Mouse (Mus musculus) hindbrain, embryonic 15.5 days (tissue): ENCODE results near the gene Ambra1. TPM values are rescaled to one million over a fixed set of nuclear protein-coding genes. Genes with fewer than 3 reads are reported as not detected.
"Not testable (repeated sequence)": the region's sequence is repeated elsewhere in the genome, so short reads cannot be mapped to it uniquely, and the experiment has no call there.

ENCODE experiments used
- ATAC-seq: fragments of 200-750 bp; cut with Nextera tagmentation; 2 replicates; pipeline ENCODE4 v1.8.0; 2017; ENCODE audit warnings: low read depth, moderate number of reproducible peaks, moderate TSS enrichment; ENCODE audit not compliant: low FRiP score
- H3K27ac ChIP-seq: fragments of 300-500 bp; sonication (generic); replicated peaks from 2 replicates; pipeline ENCODE4 v1.5.1; 2015; ENCODE audit warnings: mild to moderate bottlenecking, inconsistent platforms
- H3K27me3 ChIP-seq: fragments of 300-500 bp; sonication (generic); 2 replicates; pipeline ENCODE4 v1.6.1; 2015; ENCODE audit warnings: control low read depth, inconsistent platforms
- H3K36me3 ChIP-seq: fragments of 300-500 bp; sonication (generic); 2 replicates; pipeline ENCODE4 v1.6.1; 2015; ENCODE audit warnings: control low read depth, inconsistent platforms
- H3K4me1 ChIP-seq: fragments of 300-500 bp; sonication (generic); replicated peaks from 2 replicates; pipeline ENCODE4 v1.6.1; 2015; ENCODE audit warnings: control low read depth, inconsistent platforms
- H3K4me2 ChIP-seq: fragments of 300-500 bp; sonication (generic); 2 replicates; pipeline ENCODE4 v1.6.1; 2015; ENCODE audit warnings: moderate library complexity, mild to moderate bottlenecking, inconsistent platforms
- H3K4me3 ChIP-seq: fragments of 300-500 bp; sonication (generic); 2 replicates; pipeline ENCODE4 v1.5.1; 2015; ENCODE audit warnings: mild to moderate bottlenecking, inconsistent platforms
- H3K9ac ChIP-seq: fragments of 300-500 bp; sonication (generic); 2 replicates; pipeline ENCODE4 v1.6.1; 2015; ENCODE audit warnings: inconsistent platforms
- H3K9me3 ChIP-seq: fragments of 300-500 bp; sonication (generic); 2 replicates; pipeline ENCODE4 v1.6.1; 2016; ENCODE audit warnings: control low read depth, inconsistent platforms
- WGBS: fragments of 180-500 bp; shearing (Covaris S2); methylation state at CpG from one replicate; pipeline ENCODE4 v1.1.7; 2015; 5-methylcytosine and 5-hydroxymethylcytosine counted together
- polyA plus RNA-seq: library from polyadenylated mRNA; unstranded; fragments of >200 nt; fragmentation: Nextera tagmentation; extraction: Ambion mirVana; gene quantifications from 2 replicates; pipeline ENCODE4 v1.2.1, GENCODE M21; 2015

The Ambra1 gene
- polyA plus RNA-seq, 1 experiment from 2014 or later, result 27.7 TPM

GRCm38 (mm10) chr2:91710272-91711234 lies 19.4 kb upstream of the Ambra1 start, which contains the start of the genes Atg13 and Harbi1:
Gene Atg13, minus strand, starts transcription at chr2:91710576.
Gene Harbi1, plus strand, starts transcription at chr2:91710852.
- Histone ChIP-seq H3K9me3 (no peaks in the 10 kb centered on the region), H3K4me1 (peaks cover 30% of the 10 kb centered on the region), H3K4me3 (peak within 1 kb of the TSS; percentile 94), H3K36me3 (no peaks in the 10 kb centered on the region), H3K27me3 (no peaks in the 10 kb centered on the region), H3K27ac (peak within 1 kb of the TSS; percentile 86), H3K4me2 (peak within 1 kb of the TSS; percentile 94), H3K9ac (peak within 1 kb of the TSS; percentile 87)
- ATAC-seq, result peak; percentile 99
- under 1% methylated on average over 66 of the region's 66 CpGs for WGBS

GRCm38 (mm10) chr2:91711256-91711925 lies 18.5 kb upstream of the Ambra1 start:
- Histone ChIP-seq H3K9me3 (no peaks in the 10 kb centered on the region), H3K36me3 (no peaks in the 10 kb centered on the region), H3K4me1 (peaks cover 30% of the 10 kb centered on the region), H3K4me2 (peak overlapping the region; percentile 94), H3K27me3 (no peaks in the 10 kb centered on the region), H3K4me3 (peak overlapping the region; percentile 94), H3K27ac (peak overlapping the region; percentile 86), H3K9ac (peak overlapping the region; percentile 87)
- WGBS, result 5% methylated on average over 8 of the region's 8 CpGs
- no peak for ATAC-seq

- WGBS, result 85% methylated on average over 1 of the region's 1 CpGs
- Histone ChIP-seq H3K4me2 (no peak overlapping the region), H3K4me1 (peaks cover 19% of the 10 kb centered on the region), H3K36me3 (0 out of 2 replicates have a peak, but pooled peaks cover 2% of the 10 kb centered on the region), H3K9me3 (no peaks in the 10 kb centered on the region), H3K9ac (no peak overlapping the region), H3K4me3 (no peak overlapping the region), H3K27me3 (no peaks in the 10 kb centered on the region), H3K27ac (no peak overlapping the region)
- ATAC-seq, result no peak
Observed at GRCm38 (mm10) chr2:91714921-91715320, 15.0 kb upstream of the Ambra1 start.

GRCm38 (mm10) chr2:91718276-91718675 lies 11.7 kb upstream of the Ambra1 start:
- WGBS, result 89% methylated on average over 6 of the region's 6 CpGs

GRCm38 (mm10) chr2:91723382-91723781 lies 6.6 kb upstream of the Ambra1 start:
- Histone ChIP-seq H3K4me3 (no peak overlapping the region), H3K9me3 (no peaks in the 10 kb centered on the region), H3K36me3 (0 out of 2 replicates have a peak, but pooled peaks cover 9% of the 10 kb centered on the region), H3K27me3 (no peaks in the 10 kb centered on the region), H3K9ac (no peak overlapping the region), H3K27ac (no peak overlapping the region), H3K4me2 (no peak overlapping the region), H3K4me1 (no peaks in the 10 kb centered on the region)
- WGBS, result 79% methylated on average over 4 of the region's 4 CpGs
- no peak for ATAC-seq

More at GRCm38 (mm10) chr2:91718276-91718675, 11.7 kb upstream of the Ambra1 start:
- Histone ChIP-seq H3K4me1 (0 out of 2 replicates have a peak, but pooled peaks cover 4% of the 10 kb centered on the region), H3K27me3 (no peaks in the 10 kb centered on the region), H3K36me3 (0 out of 2 replicates have a peak, but pooled peaks cover 9% of the 10 kb centered on the region), H3K4me2 (no peak overlapping the region), H3K27ac (no peak overlapping the region), H3K9ac (no peak overlapping the region), H3K9me3 (no peaks in the 10 kb centered on the region), H3K4me3 (no peak overlapping the region)
- ATAC-seq, result no peak

GRCm38 (mm10) chr2:91723951-91724350 lies 6.0 kb upstream of the Ambra1 start:
- Histone ChIP-seq H3K36me3 (0 out of 2 replicates have a peak, but pooled peaks cover 6% of the 10 kb centered on the region), H3K4me3 (no peak overlapping the region), H3K4me1 (no peaks in the 10 kb centered on the region), H3K27ac (no peak overlapping the region), H3K27me3 (no peaks in the 10 kb centered on the region), H3K9ac (no peak overlapping the region), H3K4me2 (no peak overlapping the region), H3K9me3 (no peaks in the 10 kb centered on the region)
- ATAC-seq, result no peak

- Histone ChIP-seq H3K4me1 (no peaks in the 10 kb centered on the region), H3K27me3 (no peaks in the 10 kb centered on the region), H3K4me3 (no peak overlapping the region), H3K36me3 (0 out of 2 replicates have a peak, but pooled peaks cover 6% of the 10 kb centered on the region), H3K27ac (no peak overlapping the region), H3K4me2 (no peak overlapping the region), H3K9ac (no peak overlapping the region), H3K9me3 (no peaks in the 10 kb centered on the region)
- no peak for ATAC-seq
- 76% methylated on average over 2 of the region's 2 CpGs for WGBS
Observed at GRCm38 (mm10) chr2:91724716-91725115, 5.2 kb upstream of the Ambra1 start.

GRCm38 (mm10) chr2:91725476-91725875 lies 4.5 kb upstream of the Ambra1 start:
- not testable (repeated sequence) for ATAC-seq, H3K27me3 ChIP-seq, H3K4me3 ChIP-seq, H3K27ac ChIP-seq, H3K9ac ChIP-seq, H3K4me1 ChIP-seq, H3K9me3 ChIP-seq, H3K4me2 ChIP-seq, H3K36me3 ChIP-seq
- WGBS, result 66% methylated on average over 4 of the region's 4 CpGs

- Histone ChIP-seq H3K4me1 (peaks cover 11% of the 10 kb centered on the region), H3K4me2 (no peak overlapping the region), H3K9ac (no peak overlapping the region), H3K27me3 (no peaks in the 10 kb centered on the region), H3K36me3 (no peaks in the 10 kb centered on the region), H3K9me3 (no peaks in the 10 kb centered on the region), H3K4me3 (no peak overlapping the region), H3K27ac (no peak overlapping the region)
- 94% methylated on average over 3 of the region's 3 CpGs for WGBS
- no peak for ATAC-seq
Observed at GRCm38 (mm10) chr2:91727011-91727410, 2.9 kb upstream of the Ambra1 start.

- Histone ChIP-seq H3K4me1 (peaks cover 16% of the 10 kb centered on the region), H3K36me3 (no peaks in the 10 kb centered on the region), H3K4me2 (peak overlapping the region; percentile 58), H3K9me3 (no peaks in the 10 kb centered on the region), H3K27ac (peak overlapping the region; percentile 95; the same call in 1 of the 2 replicates), H3K9ac (peak overlapping the region; percentile 24; the same call in 1 of the 2 replicates), H3K27me3 (no peaks in the 10 kb centered on the region), H3K4me3 (peak overlapping the region; percentile 100)
- ATAC-seq, result no peak
- WGBS, result 24% methylated on average over 4 of the region's 4 CpGs
Observed at GRCm38 (mm10) chr2:91729571-91729970, 363 bp upstream of the Ambra1 start.

- Histone ChIP-seq H3K27ac (no peak overlapping the region), H3K4me2 (no peak overlapping the region), H3K36me3 (no peaks in the 10 kb centered on the region), H3K9ac (no peak overlapping the region), H3K4me3 (no peak overlapping the region), H3K9me3 (no peaks in the 10 kb centered on the region), H3K4me1 (peaks cover 16% of the 10 kb centered on the region), H3K27me3 (no peaks in the 10 kb centered on the region)
- no peak for ATAC-seq
- 94% methylated on average over 5 of the region's 5 CpGs for WGBS
Observed at GRCm38 (mm10) chr2:91735221-91735620, 5.3 kb downstream of the Ambra1 start.

GRCm38 (mm10) chr2:91739586-91739985 lies 9.7 kb downstream of the Ambra1 start:
- H3K27ac ChIP-seq, result no peak overlapping the region
- H3K9me3 ChIP-seq, result no peaks in the 10 kb centered on the region
- H3K36me3 ChIP-seq, result no peaks in the 10 kb centered on the region
- no peak overlapping the region for H3K4me2 ChIP-seq
- H3K4me1 ChIP-seq, result no peaks in the 10 kb centered on the region
- no peak for ATAC-seq
- no peak overlapping the region for H3K4me3 ChIP-seq
- no peak overlapping the region for H3K9ac ChIP-seq
- H3K27me3 ChIP-seq, result no peaks in the 10 kb centered on the region
- 90% methylated on average over 1 of the region's 1 CpGs for WGBS
